Mouse (Mus musculus) liver, embryonic 14.5 days (tissue): ENCODE measurements around the gene Zfp488. TPM values are rescaled to one million over a fixed set of nuclear protein-coding genes. Genes with fewer than 3 reads are reported as not detected.
A peak's percentile ranks its signal among the peaks of the same experiment; 100 is the strongest.

Source experiments
- ATAC-seq: fragments of 200-750 bp; cut with Nextera tagmentation; 2 replicates; pipeline ENCODE4 v1.8.0; 2017; ENCODE audit warnings: moderate number of reproducible peaks, mild to moderate bottlenecking, moderate library complexity; ENCODE audit not compliant: insufficient read depth
- DNase-seq, 3 experiments: peaks; one replicate each; pipeline ENCODE4 v3.0.0-alpha.2; 2012 to 2013; ENCODE audit warnings: low read depth in 3 of 3, low spot score in 3 of 3
- H3K27ac ChIP-seq: fragments of 300-500 bp; sonication (generic); 2 replicates; pipeline ENCODE4 v1.5.1; 2014; ENCODE audit warnings: moderate library complexity, mild to moderate bottlenecking, control low read depth, inconsistent platforms
- H3K27me3 ChIP-seq: fragments of 300-500 bp; sonication (generic); 2 replicates; pipeline ENCODE4 v1.6.1; 2014; ENCODE audit warnings: mild to moderate bottlenecking, low read length, moderate library complexity; ENCODE audit not compliant: control insufficient read depth, insufficient read depth
- H3K36me3 ChIP-seq: fragments of 300-500 bp; sonication (generic); replicated peaks from 2 replicates; pipeline ENCODE4 v1.6.1; 2014; ENCODE audit warnings: low read depth; ENCODE audit not compliant: control insufficient read depth, insufficient read depth
- H3K4me1 ChIP-seq, 2 experiments: fragments of 200-500 bp in 1 of 2; fragments of 300-500 bp in 1 of 2; sonication (generic) in 1 of 2; replicated peaks; 2 replicates each; pipeline ENCODE4 v1.6.1; 2012 to 2014; ENCODE audit warnings: antibody characterized with exemption in 1 of 2, inconsistent platforms in 1 of 2, low read length in 1 of 2; ENCODE audit not compliant: control insufficient read depth in 2 of 2, insufficient read depth in 2 of 2
- H3K4me2 ChIP-seq: fragments of 300-500 bp; sonication (generic); 2 replicates; pipeline ENCODE4 v1.6.1; 2014; ENCODE audit warnings: low read depth, mild to moderate bottlenecking, control low read depth, moderate library complexity
- H3K4me3 ChIP-seq, 2 experiments: fragments of 200-500 bp in 1 of 2; fragments of 300-500 bp in 1 of 2; sonication (generic) in 1 of 2; 2 replicates each; pipeline ENCODE4 v1.5.1; 2012 to 2014; ENCODE audit warnings: low read depth in 2 of 2, low read length in 2 of 2, mild to moderate bottlenecking in 2 of 2, control low read depth in 1 of 2, inconsistent platforms in 1 of 2, moderate library complexity in 1 of 2; ENCODE audit not compliant: insufficient read depth in 1 of 2
- H3K9ac ChIP-seq: fragments of 300-500 bp; sonication (generic); replicated peaks from 2 replicates; pipeline ENCODE4 v1.6.1; 2014; ENCODE audit warnings: mild to moderate bottlenecking, control low read depth, moderate library complexity
- H3K9me3 ChIP-seq: fragments of 300-500 bp; sonication (generic); 2 replicates; pipeline ENCODE4 v1.6.1; 2016; ENCODE audit warnings: low read length, mixed read lengths; ENCODE audit not compliant: control insufficient read depth
- CTCF ChIP-seq: IDR thresholded peaks from 2 replicates; pipeline ENCODE4 v1.5.1; 2016; ENCODE audit warnings: antibody characterized with exemption, low read depth, control low read depth
- EP300 ChIP-seq: IDR thresholded peaks from 2 replicates; pipeline ENCODE4 v1.6.1; 2016; ENCODE audit warnings: antibody characterized with exemption, low read depth
- WGBS: fragments of 180-500 bp; shearing (Covaris S2); extraction: QIAGEN DNeasy Blood & Tissue Kit; methylation state at CpG from one replicate; pipeline ENCODE4 v1.1.7; 2014; ENCODE audit not compliant: insufficient replicate concordance; 5-methylcytosine and 5-hydroxymethylcytosine counted together
- polyA plus RNA-seq, 2 experiments: library from polyadenylated mRNA; depleted of rRNA in 1 of 2; stranded (reverse) in 1 of 2; unstranded in 1 of 2; fragments of >200 nt; fragmentation: Nextera tagmentation in 1 of 2; extraction: Ambion mirVana in 1 of 2; gene quantifications; 2 replicates each; pipeline versions ENCODE4 v1.2.1 to v1.2.3; 2012 to 2014

Zfp488 gene
- polyA plus RNA-seq, 2 experiments: not detected

DNA sequence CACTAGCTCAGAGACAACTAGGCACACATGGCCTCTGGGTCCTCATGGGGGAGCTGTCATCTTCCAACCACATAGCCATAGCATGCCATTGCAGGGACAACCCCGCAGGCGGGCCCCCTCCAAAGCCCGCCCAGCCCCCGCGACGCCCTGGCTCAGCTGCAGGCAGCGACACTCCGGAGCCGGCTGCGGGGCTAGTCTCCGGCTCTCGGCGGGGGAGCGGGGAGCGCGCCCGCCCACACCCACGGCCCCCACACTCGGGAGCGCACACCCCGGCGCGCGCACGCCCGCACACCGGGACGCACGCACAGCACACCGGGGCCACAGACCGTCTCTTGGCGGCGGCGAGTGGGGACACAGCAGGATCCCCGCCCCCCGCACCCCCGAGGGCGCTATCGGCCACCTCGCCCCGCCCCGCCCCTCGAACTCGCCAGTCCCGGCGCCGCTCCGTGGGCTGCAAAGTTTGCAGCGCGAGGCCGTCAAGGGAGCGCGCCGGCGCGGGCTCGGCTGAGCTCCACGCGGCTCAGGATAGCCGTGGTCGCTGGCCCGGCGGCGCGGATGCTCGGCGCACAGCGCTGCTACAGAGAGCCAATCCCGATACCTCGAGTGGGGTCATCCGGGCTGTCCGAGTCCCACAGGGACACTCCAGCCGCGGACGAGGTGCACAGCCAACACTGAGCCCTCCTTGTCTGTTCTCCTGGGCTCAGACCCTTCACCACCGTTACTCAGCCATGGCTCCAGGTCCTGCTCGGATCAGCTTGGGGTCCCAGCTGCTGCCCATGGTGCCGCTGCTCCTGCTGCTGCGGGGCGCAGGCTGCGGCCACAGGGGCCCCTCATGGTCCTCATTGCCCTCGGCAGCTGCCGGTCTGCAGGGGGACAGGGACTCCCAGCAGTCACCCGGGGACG lies 55.1 kb downstream of the Zfp488 start, which contains the start of gene Gdf10:
Gene Gdf10, plus strand, starts transcription at position 420 of the 903 bp plus-strand sequence.
- peaks cover 25% of the 10 kb centered on the region for H3K27me3 ChIP-seq
- no peak for DNase-seq

DNA sequence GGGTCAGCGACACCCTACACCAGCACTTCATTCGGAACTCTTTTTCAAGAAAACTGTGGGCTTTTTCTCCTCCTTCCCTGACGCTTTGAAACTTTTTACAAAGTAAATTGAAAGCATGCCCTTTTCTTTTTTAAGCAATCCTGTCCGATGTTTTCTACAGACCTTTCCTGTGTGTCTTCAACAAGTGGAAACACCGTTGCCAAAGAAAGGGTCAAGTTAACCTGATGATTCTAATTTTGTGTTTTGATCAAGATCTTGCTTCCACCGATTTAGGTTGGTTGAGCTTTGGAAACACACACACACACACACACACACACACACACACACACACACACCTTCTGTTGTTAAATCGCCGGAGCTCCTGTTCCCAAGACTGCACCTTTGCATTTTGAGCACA lies 55.8 kb downstream of the Zfp488 start:
- Histone ChIP-seq H3K4me2 (no peak overlapping the region), H3K4me3 (no peak overlapping the region), H3K4me1 (no peaks in the 10 kb centered on the region), H3K9ac (no peak overlapping the region), H3K9me3 (no peaks in the 10 kb centered on the region), H3K27ac (no peak overlapping the region), H3K36me3 (no peaks in the 10 kb centered on the region), H3K27me3 (peaks cover 25% of the 10 kb centered on the region)
- DNase-seq: no peak
- ATAC-seq: no peak
- 23% methylated on average over 8 of the region's 8 CpGs for WGBS
- TF ChIP-seq CTCF (no peak), EP300 (no peak)

More for the DNA sequence above, 55.1 kb downstream of the Zfp488 start, which contains the start of gene Gdf10:
- no peak for ATAC-seq
- TF ChIP-seq EP300 (no peak), CTCF (no peak)
- H3K4me1 ChIP-seq: no peaks in the 10 kb centered on the region
- no peaks in the 10 kb centered on the region for H3K9me3 ChIP-seq
- H3K36me3 ChIP-seq: no peaks in the 10 kb centered on the region
- under 1% methylated on average over 70 of the region's 85 CpGs for WGBS
- peak within 1 kb of the TSS; percentile 37 to 47 for H3K4me3 ChIP-seq
- no peak within 1 kb of the TSS for H3K9ac ChIP-seq
- no peak within 1 kb of the TSS for H3K27ac ChIP-seq
- peak within 1 kb of the TSS; percentile 40 for H3K4me2 ChIP-seq

DNA sequence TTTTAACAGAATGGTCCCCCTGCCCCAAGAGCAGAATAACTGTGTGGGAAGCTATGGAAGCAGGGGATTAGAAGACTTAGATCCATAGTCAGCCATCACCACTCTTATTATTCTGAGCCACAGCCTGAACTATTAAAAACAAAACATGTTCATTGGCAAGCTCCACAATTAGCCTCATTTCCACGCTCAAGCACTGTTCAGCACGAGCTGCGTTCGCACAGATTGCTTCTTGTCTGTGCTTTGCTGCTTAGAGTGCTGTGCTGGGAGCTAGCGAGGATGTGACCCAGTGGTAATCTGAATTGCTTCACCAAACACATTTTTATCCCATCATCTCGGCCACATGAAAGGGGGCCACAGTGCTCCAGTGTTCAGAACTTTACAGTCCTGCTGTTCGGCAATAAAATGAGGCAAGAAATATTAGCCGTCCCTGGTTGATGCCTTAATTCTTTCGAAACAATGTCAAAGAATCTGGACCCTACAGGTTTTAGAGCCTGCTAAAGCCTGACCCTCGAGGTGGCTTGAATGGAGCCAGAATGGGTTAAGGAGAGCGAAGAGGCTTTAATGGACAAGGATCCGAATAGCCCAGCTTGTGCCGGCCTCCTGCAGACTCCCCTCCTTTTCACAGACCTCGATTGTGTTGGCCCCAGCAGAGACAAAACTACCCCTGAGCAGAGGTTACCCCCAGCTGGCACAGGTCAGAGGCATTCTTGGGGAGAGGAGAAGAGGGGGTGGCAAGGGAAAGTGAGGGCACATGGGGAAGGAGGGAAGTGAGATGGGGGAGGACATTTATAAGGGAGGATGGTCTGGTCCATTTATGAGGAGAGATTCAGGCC lies 57.6 kb downstream of the Zfp488 start:
- peaks cover 25% of the 10 kb centered on the region for H3K27me3 ChIP-seq
- no peak overlapping the region for H3K4me2 ChIP-seq
- H3K4me3 ChIP-seq: no peak overlapping the region
- ATAC-seq (no peak), DNase-seq (no peak)
- H3K36me3 ChIP-seq: no peaks in the 10 kb centered on the region
- no peak overlapping the region for H3K27ac ChIP-seq
- TF ChIP-seq CTCF: no peak
- WGBS: 42% methylated on average over 14 of the region's 14 CpGs
- no peaks in the 10 kb centered on the region for H3K9me3 ChIP-seq
- no peak overlapping the region for H3K9ac ChIP-seq
- no peaks in the 10 kb centered on the region for H3K4me1 ChIP-seq

Other genes with a start within 250 kb of the Zfp488 start
- gene Gdf10, start 55.2 kb downstream of the Zfp488 start, polyA plus RNA-seq (2012; rRNA removed): 3.7 and 3.9 TPM in 2 replicates
- gene Gdf10, start 55.2 kb downstream of the Zfp488 start, polyA plus RNA-seq (2014; fragmentation: Nextera tagmentation; extraction: Ambion mirVana): 4.8 and 4.9 TPM in 2 replicates
- 3.6 and 4.1 TPM in 2 replicates for gene Gdf2, start 37.7 kb downstream of the Zfp488 start, polyA plus RNA-seq (2012; rRNA removed)
- gene Gdf2, start 37.7 kb downstream of the Zfp488 start, polyA plus RNA-seq (2014; fragmentation: Nextera tagmentation; extraction: Ambion mirVana): 6.6 and 7.9 TPM in 2 replicates
- gene Rbp3, start 24.8 kb downstream of the Zfp488 start, polyA plus RNA-seq (2012; rRNA removed): 0.02 TPM in 2 replicates
- gene Rbp3, start 24.8 kb downstream of the Zfp488 start, polyA plus RNA-seq (2014; fragmentation: Nextera tagmentation; extraction: Ambion mirVana): not detected in 2 replicates
- gene Gm30083, start 36.4 kb upstream of the Zfp488 start, polyA plus RNA-seq (2012; rRNA removed): not detected in 2 replicates
- not detected in 2 replicates for gene Gm30083, start 36.4 kb upstream of the Zfp488 start, polyA plus RNA-seq (2014; fragmentation: Nextera tagmentation; extraction: Ambion mirVana)
- not detected in 2 replicates for gene Gm5460, start 38.0 kb upstream of the Zfp488 start, polyA plus RNA-seq (2012; rRNA removed)
- not detected in 2 replicates for gene Gm5460, start 38.0 kb upstream of the Zfp488 start, polyA plus RNA-seq (2014; fragmentation: Nextera tagmentation; extraction: Ambion mirVana)
- not detected in 2 replicates for gene Antxrl, start 73.9 kb upstream of the Zfp488 start, polyA plus RNA-seq (2012; rRNA removed)
- not detected in 2 replicates for gene Antxrl, start 73.9 kb upstream of the Zfp488 start, polyA plus RNA-seq (2014; fragmentation: Nextera tagmentation; extraction: Ambion mirVana)
- gene Anxa8, start 107.2 kb upstream of the Zfp488 start, polyA plus RNA-seq (2012; rRNA removed): 0.03 and 0.06 TPM in 2 replicates
- gene Anxa8, start 107.2 kb upstream of the Zfp488 start, polyA plus RNA-seq (2014; fragmentation: Nextera tagmentation; extraction: Ambion mirVana): 0.33 TPM in 1 of 2 replicates, not detected in the other
- gene A630023A22Rik, start 124.0 kb upstream of the Zfp488 start, polyA plus RNA-seq (2012; rRNA removed): not detected in 2 replicates
- gene A630023A22Rik, start 124.0 kb upstream of the Zfp488 start, polyA plus RNA-seq (2014; fragmentation: Nextera tagmentation; extraction: Ambion mirVana): not detected in 2 replicates
- gene Npy4r, start 173.7 kb upstream of the Zfp488 start, polyA plus RNA-seq (2012; rRNA removed): 0.01 TPM in 2 replicates
- gene Npy4r, start 173.7 kb upstream of the Zfp488 start, polyA plus RNA-seq (2014; fragmentation: Nextera tagmentation; extraction: Ambion mirVana): 0.08 TPM in 1 of 2 replicates, not detected in the other
- gene Gprin2, start 222.9 kb upstream of the Zfp488 start, polyA plus RNA-seq (2012; rRNA removed): 0.04 and 0.11 TPM in 2 replicates
- 0.03 and 0.09 TPM in 2 replicates for gene Gprin2, start 222.9 kb upstream of the Zfp488 start, polyA plus RNA-seq (2014; fragmentation: Nextera tagmentation; extraction: Ambion mirVana)
- 0.64 and 0.74 TPM in 2 replicates for gene Syt15, start 240.8 kb upstream of the Zfp488 start, polyA plus RNA-seq (2012; rRNA removed)
- gene Syt15, start 240.8 kb upstream of the Zfp488 start, polyA plus RNA-seq (2014; fragmentation: Nextera tagmentation; extraction: Ambion mirVana): 0.13 and 0.30 TPM in 2 replicates